Mouse (Mus musculus): ENCODE results near the gene Gtsf1l. TPM values are rescaled to one million over a fixed set of nuclear protein-coding genes. Genes with fewer than 3 reads are reported as not detected.

Gene Gtsf1l
- polyA plus RNA-seq, 1 experiment = not detected

DNA sequence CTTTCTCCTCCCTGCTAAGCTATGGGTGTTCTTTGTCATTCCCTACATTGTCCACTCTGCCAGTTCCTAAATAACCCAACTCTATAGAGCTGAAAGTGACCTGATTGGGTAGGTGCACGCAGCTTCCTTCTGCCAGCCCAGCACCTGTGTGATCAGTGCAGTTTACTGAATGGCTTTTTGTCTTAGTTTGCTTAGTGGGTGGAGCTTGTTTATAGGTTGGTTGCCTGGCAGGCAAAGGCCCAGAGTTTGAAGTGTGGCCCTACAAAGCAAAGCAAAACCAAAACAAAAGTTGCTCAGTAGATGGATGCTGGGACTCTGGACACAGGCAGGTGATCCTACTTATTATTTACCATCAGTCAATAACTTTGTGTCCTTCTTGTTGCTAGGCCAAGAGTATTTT is 36.0 kb downstream of the Gtsf1l start:
- Histone ChIP-seq H3K27ac (ENCODE audit: control insufficient read depth, insufficient read depth, low read length) (no peak overlapping the region), H3K27me3 (ENCODE audit: control insufficient read depth, insufficient read depth, low read length) (no peaks in the 10 kb centered on the region), H3K36me3 (ENCODE audit: control insufficient read depth, insufficient read depth, low read length) (no peaks in the 10 kb centered on the region; the same call in 1 of the 2 replicates), H3K4me1 (replicated peaks; ENCODE audit: control insufficient read depth, insufficient read depth, low read length) (peaks cover 17% of the 10 kb centered on the region), H3K4me3 (ENCODE audit: control insufficient read depth, insufficient read depth, low read length) (no peak overlapping the region)
- TF ChIP-seq CTCF (IDR thresholded peaks at IDR 0.05; ENCODE audit: borderline replicate concordance, control insufficient read depth, extremely low read depth, insufficient read depth, low read length, poor library complexity) = no peak
- no peak for TF ChIP-seq POLR2A (IDR thresholded peaks at IDR 0.05; ENCODE audit: control insufficient read depth, extremely low read depth, insufficient read depth, low read length, poor library complexity)
- DNase-seq = no peak
- WGBS = 97% methylated on average over 1 of the region's 1 CpGs

- 98% methylated on average over 2 of the region's 2 CpGs for WGBS
- Histone ChIP-seq H3K36me3 (ENCODE audit: control insufficient read depth, insufficient read depth, low read length) (peaks cover 14% of the 10 kb centered on the region), H3K27ac (ENCODE audit: control insufficient read depth, insufficient read depth, low read length) (no peak overlapping the region), H3K4me3 (ENCODE audit: control insufficient read depth, insufficient read depth, low read length) (no peak overlapping the region), H3K4me1 (replicated peaks; ENCODE audit: control insufficient read depth, insufficient read depth, low read length) (peaks cover 4% of the 10 kb centered on the region), H3K27me3 (ENCODE audit: control insufficient read depth, insufficient read depth, low read length) (no peaks in the 10 kb centered on the region)
- TF ChIP-seq CTCF (IDR thresholded peaks at IDR 0.05; ENCODE audit: borderline replicate concordance, control insufficient read depth, extremely low read depth, insufficient read depth, low read length, poor library complexity) = no peak
- no peak for TF ChIP-seq POLR2A (IDR thresholded peaks at IDR 0.05; ENCODE audit: control insufficient read depth, extremely low read depth, insufficient read depth, low read length, poor library complexity)
- DNase-seq = no peak
Measured at GRCm38 (mm10) chr2:163049116-163049515, 38.5 kb downstream of the Gtsf1l start.

- no peak overlapping the region for H3K4me3 ChIP-seq (ENCODE audit: control insufficient read depth, insufficient read depth, low read length)
Measured at GRCm38 (mm10) chr2:163048125-163048524, 39.5 kb downstream of the Gtsf1l start.

GRCm38 (mm10) chr2:163039940-163040339 is 47.7 kb downstream of the Gtsf1l start:
- H3K4me1 ChIP-seq (replicated peaks; ENCODE audit: control insufficient read depth, insufficient read depth, low read length) = no peaks in the 10 kb centered on the region
- H3K36me3 ChIP-seq (ENCODE audit: control insufficient read depth, insufficient read depth, low read length) = peaks cover 52% of the 10 kb centered on the region
- no peak overlapping the region for H3K4me3 ChIP-seq (ENCODE audit: control insufficient read depth, insufficient read depth, low read length)
- 92% methylated on average over 7 of the region's 7 CpGs for WGBS
- no peak for TF ChIP-seq CTCF (IDR thresholded peaks at IDR 0.05; ENCODE audit: borderline replicate concordance, control insufficient read depth, extremely low read depth, insufficient read depth, low read length, poor library complexity)
- TF ChIP-seq POLR2A (IDR thresholded peaks at IDR 0.05; ENCODE audit: control insufficient read depth, extremely low read depth, insufficient read depth, low read length, poor library complexity) = no peak
- no peak for DNase-seq
- H3K27ac ChIP-seq (ENCODE audit: control insufficient read depth, insufficient read depth, low read length) = no peak overlapping the region
- H3K27me3 ChIP-seq (ENCODE audit: control insufficient read depth, insufficient read depth, low read length) = no peaks in the 10 kb centered on the region

More at GRCm38 (mm10) chr2:163048125-163048524, 39.5 kb downstream of the Gtsf1l start:
- Histone ChIP-seq H3K4me1 (replicated peaks; ENCODE audit: control insufficient read depth, insufficient read depth, low read length) (no peaks in the 10 kb centered on the region), H3K27ac (ENCODE audit: control insufficient read depth, insufficient read depth, low read length) (no peak overlapping the region), H3K27me3 (ENCODE audit: control insufficient read depth, insufficient read depth, low read length) (no peaks in the 10 kb centered on the region), H3K36me3 (ENCODE audit: control insufficient read depth, insufficient read depth, low read length) (peaks cover 18% of the 10 kb centered on the region)
- TF ChIP-seq POLR2A (IDR thresholded peaks at IDR 0.05; ENCODE audit: control insufficient read depth, extremely low read depth, insufficient read depth, low read length, poor library complexity) (no peak), CTCF (IDR thresholded peaks at IDR 0.05; ENCODE audit: borderline replicate concordance, control insufficient read depth, extremely low read depth, insufficient read depth, low read length, poor library complexity) (peak; percentile 90)
- peak; percentile 63 for DNase-seq
- WGBS = 7% methylated on average over 10 of the region's 10 CpGs

Other genes with a start within 250 kb of the Gtsf1l start
- 194 and 237 TPM in 2 replicates for gene Srsf6, start 156.3 kb downstream of the Gtsf1l start, polyA plus RNA-seq (2012; rRNA removed)
- gene L3mbtl1, start 144.4 kb downstream of the Gtsf1l start, polyA plus RNA-seq (2012; rRNA removed) = 0.19 and 0.36 TPM in 2 replicates
- gene Sgk2, start 100.5 kb downstream of the Gtsf1l start, polyA plus RNA-seq (2012; rRNA removed) = 0.22 and 0.24 TPM in 2 replicates
- gene Ift52, start 70.5 kb downstream of the Gtsf1l start, polyA plus RNA-seq (2012; rRNA removed) = 27.2 and 28.9 TPM in 2 replicates
- gene Mybl2, start 33.2 kb downstream of the Gtsf1l start, polyA plus RNA-seq (2012; rRNA removed) = 29.8 and 44.7 TPM in 2 replicates
- 18.4 and 23.7 TPM in 2 replicates for gene Tox2, start 115.3 kb upstream of the Gtsf1l start, polyA plus RNA-seq (2012; rRNA removed)

All from thymus, adult 2 months (tissue).